34 mouse cellular contexts compared by ENCODE assay signal in the genomic region with DNA sequence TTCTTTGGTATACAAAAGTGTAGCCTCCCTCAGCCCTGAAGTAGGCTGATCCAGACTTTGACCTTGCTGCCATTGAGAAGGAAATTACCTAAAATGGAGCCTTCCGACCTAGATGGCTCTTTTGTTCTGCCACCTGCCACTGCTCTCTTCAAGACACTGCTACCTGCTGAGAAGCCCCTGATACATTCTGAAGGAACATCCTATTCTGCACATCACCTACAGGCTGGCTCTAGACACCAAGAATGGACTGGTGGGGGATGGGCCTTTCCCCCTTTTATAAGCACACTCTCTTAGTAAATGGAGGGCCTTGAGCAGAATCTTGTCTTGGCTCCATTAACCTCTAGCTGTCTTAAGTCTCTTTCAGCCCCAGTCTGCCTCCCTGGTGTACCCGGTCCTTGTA. TPM values are rescaled to one million over a fixed set of nuclear protein-coding genes. Genes with fewer than 3 reads are reported as not detected.
"Had no signal": no experiment of that assay in that cellular context is flagged by ENCODE, and none has a peak within 500 bp of the region (broad histone marks: within the 10 kb centered on the region; RNA-seq: fewer than 3 reads in every experiment).

No protein-coding gene starts in this region.

RNA-seq across cellular contexts. Expression of a gene that starts 43.8 kb away (rescaled TPM):
- total RNA-seq: heart, postnatal 10 days; heart, postnatal 14 days; heart, postnatal 25 days; heart, postnatal 36 days; heart, postnatal 4 days; hematopoietic stem cell, adult 5-6 weeks; hindbrain, postnatal 0 days had no signal
- polyA plus RNA-seq: heart, embryonic 12.5 days; heart, embryonic 13.5 days; heart, embryonic 14.5 days; heart, embryonic 15.5 days; heart, embryonic 16.5 days; heart, postnatal 0 days; hindbrain, embryonic 10.5 days; hindbrain, embryonic 11.5 days; hindbrain, embryonic 12.5 days; hindbrain, embryonic 13.5 days; hindbrain, embryonic 14.5 days; hindbrain, embryonic 15.5 days; hindbrain, embryonic 16.5 days; hindbrain, postnatal 0 days; inflammation-experienced regulatory T-cells, adult 6 months; intestine, embryonic 14.5 days; intestine, embryonic 15.5 days; intestine, embryonic 16.5 days; intestine, postnatal 0 days; kidney, adult 2 months; kidney, embryonic 14.5 days; kidney, embryonic 15.5 days; kidney, embryonic 16.5 days; kidney, postnatal 0 days; large intestine, adult 2 months had no signal

RNA-seq across cellular contexts. Expression of a gene that starts 51.7 kb away (rescaled TPM):
- total RNA-seq: heart, postnatal 10 days; heart, postnatal 14 days; heart, postnatal 25 days; heart, postnatal 36 days; heart, postnatal 4 days; hematopoietic stem cell, adult 5-6 weeks; hindbrain, postnatal 0 days; layer of hippocampus, postnatal 10 days; left cerebral cortex, adult 18-20 months; left cerebral cortex, adult 2 months had no signal
- polyA plus RNA-seq: heart, embryonic 12.5 days; heart, embryonic 13.5 days; heart, embryonic 14.5 days; heart, embryonic 15.5 days; heart, embryonic 16.5 days; heart, postnatal 0 days; hindbrain, embryonic 10.5 days; hindbrain, embryonic 11.5 days; hindbrain, embryonic 12.5 days; hindbrain, embryonic 13.5 days; hindbrain, embryonic 14.5 days; hindbrain, embryonic 15.5 days; hindbrain, embryonic 16.5 days; hindbrain, postnatal 0 days; inflammation-experienced regulatory T-cells, adult 6 months; intestine, embryonic 14.5 days; intestine, embryonic 15.5 days; intestine, embryonic 16.5 days; intestine, postnatal 0 days; kidney, embryonic 14.5 days; large intestine, adult 2 months had no signal
